Mouse (Mus musculus) cerebellum, postnatal 10 days (tissue): ENCODE results near the gene Neurl1a.
"Not testable (repeated sequence)": the region's sequence is repeated elsewhere in the genome, so short reads cannot be mapped to it uniquely, and the experiment has no call there.

Experiments used
- DNase-seq, 2 experiments: peaks; one replicate each; pipeline ENCODE4 v3.0.0; 2021; ENCODE audit warnings: mixed read lengths in 2 of 2

The Neurl1a gene

GRCm38 (mm10) chr19:47178431-47179271 is at the start of gene Neurl1a:
TSS of gene Neurl1a (plus strand) at chr19:47178820.
- DNase-seq = peak; percentile 77 to 79

DNA sequence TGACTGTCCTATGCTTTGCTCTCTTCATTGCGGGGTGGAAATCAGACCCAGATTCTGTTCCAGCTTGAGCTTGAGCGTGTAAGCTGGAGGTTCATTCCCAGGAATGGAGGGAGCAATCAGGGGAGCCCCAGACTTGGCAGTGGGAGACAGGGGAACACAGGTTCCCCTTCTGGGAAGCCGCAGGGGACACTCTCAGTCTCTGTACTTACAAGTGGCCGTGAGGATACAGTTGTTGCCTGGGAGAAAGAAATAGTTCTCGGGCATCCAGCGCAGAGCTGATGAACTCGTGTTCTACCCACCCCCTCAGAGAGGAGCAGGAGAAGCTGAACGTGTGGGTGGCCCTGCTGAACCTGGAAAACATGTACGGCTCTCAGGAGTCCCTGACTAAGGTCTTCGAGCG is 49.8 kb upstream of the Neurl1a start:
- no peak for DNase-seq

DNA sequence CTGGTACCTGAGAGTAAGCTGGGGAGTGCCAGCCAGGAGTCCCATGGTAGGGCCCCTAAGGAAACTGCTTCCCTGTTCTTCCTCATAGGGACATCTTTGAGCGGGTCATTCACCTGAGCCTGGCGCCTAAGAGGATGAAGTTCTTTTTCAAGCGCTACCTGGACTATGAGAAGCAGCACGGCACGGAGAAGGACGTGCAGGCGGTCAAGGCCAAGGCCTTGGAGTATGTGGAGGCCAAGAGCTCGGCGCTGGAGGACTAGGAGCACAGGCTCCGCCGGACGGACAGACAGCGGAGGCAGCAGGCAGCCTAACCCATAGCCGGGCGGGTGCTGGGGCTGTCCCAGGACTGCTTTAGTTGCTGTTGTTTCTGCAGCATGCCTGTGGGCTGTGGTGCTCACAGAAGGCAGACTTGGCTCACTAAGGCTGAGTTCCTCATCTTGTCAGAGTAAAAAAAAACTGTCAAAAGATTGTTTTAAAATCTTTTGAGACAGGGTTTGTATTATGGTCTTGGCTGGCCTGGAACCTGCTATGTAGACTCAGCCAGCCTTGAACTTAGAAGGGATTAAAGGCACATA is 48.0 kb upstream of the Neurl1a start:
- no peak for DNase-seq

- DNase-seq = no peak
Observed at GRCm38 (mm10) chr19:47133161-47133560, 45.5 kb upstream of the Neurl1a start.

GRCm38 (mm10) chr19:47135568-47135967 is 43.1 kb upstream of the Neurl1a start:
- no peak for DNase-seq

DNA sequence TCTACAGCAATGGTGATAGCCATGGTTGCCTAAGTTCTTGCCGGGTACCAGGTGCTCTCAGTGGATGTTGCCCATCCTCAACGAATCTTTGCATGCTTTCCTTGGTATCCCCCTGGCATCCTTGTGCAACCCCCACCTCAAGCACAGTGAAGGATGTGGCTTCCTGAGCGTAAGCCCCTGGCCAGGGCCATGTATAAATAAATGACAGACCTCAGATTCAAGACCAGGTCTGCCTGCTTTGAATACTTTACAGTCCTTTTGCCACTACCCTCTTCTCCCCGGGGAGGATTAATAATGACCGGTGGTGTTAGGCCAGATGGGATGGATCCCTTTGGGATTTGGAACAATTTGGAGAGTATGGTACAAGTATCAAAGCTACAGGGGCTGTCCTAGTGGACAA is 42.5 kb upstream of the Neurl1a start:
- no peak for DNase-seq

GRCm38 (mm10) chr19:47137051-47137581 is 41.5 kb upstream of the Neurl1a start:
- DNase-seq = peak; percentile 40 to 50

DNA sequence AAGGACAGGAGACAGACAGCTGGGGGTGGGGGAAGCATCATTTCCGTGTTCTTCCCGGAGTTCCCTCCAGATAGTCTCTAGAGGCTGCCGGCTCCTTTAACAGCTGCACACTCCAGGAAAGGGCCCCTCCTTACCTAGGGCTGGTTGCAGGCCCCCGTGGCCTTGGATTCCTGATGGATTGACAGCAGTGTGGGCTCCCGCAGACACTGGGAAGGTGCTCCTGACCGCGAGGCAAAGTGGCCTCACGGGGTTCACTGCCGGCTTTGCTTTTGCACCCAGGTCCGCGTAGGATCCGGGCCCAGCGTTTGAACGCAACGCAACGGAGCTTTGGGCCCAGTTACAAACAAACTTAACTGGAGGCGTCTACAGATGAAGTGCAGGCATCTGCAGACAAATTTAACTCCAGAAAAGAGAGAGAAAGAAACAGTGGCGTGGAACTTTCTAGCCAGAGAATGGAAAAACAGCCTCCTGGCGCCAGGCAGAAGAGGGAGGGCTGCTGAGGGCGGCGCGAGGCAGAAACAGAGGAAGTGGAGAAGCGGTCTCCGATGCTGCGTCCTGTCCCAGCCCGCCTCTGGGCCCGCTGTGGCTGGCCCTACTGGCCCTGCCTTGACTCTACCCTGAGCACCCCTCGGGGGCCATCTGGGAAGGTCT is 40.7 kb upstream of the Neurl1a start, which contains the start of gene Calhm2:
Calhm2 (minus strand) TSS at position 524 of the 651 bp plus-strand sequence.
- peak; percentile 34 to 37 for DNase-seq

DNA sequence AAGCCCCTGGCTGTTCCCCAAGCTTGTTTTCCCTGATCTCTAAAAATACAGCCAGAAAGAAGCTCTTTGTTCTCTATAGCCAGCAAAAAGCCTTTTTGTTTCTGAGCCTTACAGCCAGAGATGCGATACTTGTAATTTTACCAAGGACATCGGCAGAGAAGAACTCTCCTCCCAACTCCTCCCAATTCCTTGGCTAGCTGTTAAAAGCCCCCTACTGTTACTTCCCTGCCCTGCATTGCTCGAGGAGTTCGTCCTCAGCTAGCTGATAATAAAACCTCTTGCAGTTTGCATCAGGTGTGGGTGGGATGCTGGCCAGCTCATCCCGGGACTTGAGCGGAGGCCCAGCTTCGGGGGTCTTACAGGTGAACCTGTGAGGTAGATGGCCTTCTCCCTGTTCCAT is 39.0 kb upstream of the Neurl1a start:
- DNase-seq = not testable (repeated sequence)

DNA sequence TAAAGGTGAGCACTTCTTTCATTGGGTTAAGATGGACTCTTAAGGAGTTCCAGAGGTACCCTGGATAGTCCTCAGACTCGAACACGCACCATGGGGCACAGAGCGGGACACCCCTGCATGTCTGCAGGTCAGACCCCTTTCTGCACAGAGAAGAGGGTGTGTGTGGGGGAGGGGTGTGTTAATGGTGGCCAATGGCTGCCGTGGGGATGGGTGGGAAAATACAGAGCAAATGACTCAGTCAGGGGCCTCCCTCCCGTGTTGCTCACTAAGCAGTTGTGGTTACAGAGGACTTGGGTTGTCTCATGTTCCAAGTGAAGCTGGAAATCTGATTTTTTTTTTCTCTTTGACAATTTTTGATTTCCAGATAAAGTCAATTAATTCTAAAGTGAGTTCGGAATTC is 36.2 kb upstream of the Neurl1a start:
- DNase-seq = no peak

GRCm38 (mm10) chr19:47144154-47144553 is 34.5 kb upstream of the Neurl1a start, which contains the start of gene Calhm1:
TSS of gene Calhm1 (minus strand) at chr19:47144254.
- DNase-seq = no peak

- DNase-seq = no peak
Observed at GRCm38 (mm10) chr19:47148267-47148847, 30.3 kb upstream of the Neurl1a start.

DNA sequence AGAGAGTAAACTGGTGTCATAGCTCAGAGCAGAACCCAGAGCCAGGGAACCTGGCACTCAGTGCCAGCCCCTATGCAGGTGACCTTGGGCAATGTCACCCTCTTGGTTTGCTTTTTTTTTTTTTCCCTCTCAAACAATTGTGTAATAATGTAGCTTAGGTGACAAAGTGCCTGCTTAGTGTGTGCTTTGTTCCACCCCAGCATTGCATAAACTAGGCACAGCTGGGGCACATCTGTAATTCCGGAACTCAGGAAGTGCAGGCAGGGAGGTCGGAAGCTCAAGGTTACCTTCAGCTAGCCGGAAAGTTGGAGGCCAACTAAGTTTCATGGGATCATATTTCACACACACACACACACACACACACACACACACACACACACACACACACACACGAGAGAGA is 28.8 kb upstream of the Neurl1a start:
- no peak for DNase-seq

DNA sequence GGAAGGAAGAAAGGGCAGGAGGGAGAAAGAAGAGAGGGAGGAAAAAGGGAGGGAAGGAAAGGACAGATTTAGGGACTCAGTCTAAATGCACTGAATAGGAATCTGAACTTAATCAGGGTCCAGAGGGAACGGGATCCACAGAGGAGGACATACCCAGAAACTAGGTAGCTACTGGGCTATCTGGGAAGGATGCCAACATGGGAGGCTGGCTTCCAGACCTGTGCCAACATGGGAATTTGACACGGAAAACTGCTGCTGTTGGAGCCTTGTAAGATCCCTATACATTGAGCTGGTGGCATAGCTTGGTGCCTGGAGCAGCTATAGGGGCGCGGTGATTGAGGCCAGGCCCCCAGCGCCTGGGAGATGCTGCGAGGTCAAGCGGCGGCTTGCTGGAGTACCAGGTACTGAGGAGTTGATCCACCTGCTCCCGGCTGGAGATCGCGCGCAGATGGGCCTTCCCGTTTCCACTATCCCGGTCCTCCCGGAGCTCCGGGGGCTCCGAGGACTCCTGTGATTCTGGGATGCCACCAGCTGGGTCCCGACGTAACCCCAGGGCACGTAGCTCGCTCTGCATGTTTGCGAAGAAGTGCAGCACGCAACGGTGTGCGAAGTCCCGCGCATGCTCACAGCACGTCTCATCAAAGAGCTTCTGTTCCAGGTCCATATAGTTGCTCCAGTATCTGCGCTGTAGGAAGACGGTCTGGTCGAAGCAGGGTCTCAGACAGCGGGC is 27.1 kb upstream of the Neurl1a start:
- peak; percentile 65 to 78 for DNase-seq

DNA sequence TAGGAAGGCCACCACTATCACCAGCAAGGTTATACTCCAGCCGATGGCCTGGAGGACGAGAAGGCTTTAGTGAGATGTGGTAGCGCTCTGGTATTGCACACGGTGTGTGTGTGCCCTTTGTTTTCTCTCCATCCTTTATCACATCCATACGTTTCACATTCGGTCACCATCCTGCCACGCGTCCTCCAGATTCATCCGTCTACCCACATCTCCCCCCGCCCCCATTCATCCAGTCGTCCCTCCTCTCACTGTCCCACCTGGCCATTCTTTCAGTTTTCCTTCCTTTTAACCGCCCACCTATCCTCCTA is 26.6 kb upstream of the Neurl1a start:
- DNase-seq = no peak

DNA sequence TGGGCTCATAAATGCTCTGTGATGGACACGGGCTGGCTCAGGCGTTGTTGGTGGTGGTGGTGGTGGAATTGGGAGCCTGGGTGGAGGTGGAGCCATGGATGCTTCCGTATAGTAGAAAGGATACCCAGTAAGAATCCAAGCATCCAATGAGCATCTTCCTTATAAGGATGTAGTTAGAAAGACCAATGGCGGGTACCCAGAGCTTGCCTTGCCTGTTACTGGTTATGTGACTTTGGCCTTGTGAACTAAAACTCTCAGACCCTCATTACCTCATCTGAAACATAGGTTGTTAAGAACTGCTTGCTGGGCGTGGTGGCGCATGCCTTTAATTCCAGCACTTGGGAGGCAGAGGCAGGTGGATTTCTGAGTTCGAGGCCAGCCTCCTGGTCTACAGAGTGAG is 24.9 kb upstream of the Neurl1a start:
- no peak for DNase-seq

GRCm38 (mm10) chr19:47157664-47158063 is 21.0 kb upstream of the Neurl1a start, which contains the start of gene Calhm3:
TSS of gene Calhm3 (minus strand) at chr19:47157764.
- DNase-seq = no peak

- DNase-seq = no peak
Observed at GRCm38 (mm10) chr19:47161669-47162068, 17.0 kb upstream of the Neurl1a start.

DNA sequence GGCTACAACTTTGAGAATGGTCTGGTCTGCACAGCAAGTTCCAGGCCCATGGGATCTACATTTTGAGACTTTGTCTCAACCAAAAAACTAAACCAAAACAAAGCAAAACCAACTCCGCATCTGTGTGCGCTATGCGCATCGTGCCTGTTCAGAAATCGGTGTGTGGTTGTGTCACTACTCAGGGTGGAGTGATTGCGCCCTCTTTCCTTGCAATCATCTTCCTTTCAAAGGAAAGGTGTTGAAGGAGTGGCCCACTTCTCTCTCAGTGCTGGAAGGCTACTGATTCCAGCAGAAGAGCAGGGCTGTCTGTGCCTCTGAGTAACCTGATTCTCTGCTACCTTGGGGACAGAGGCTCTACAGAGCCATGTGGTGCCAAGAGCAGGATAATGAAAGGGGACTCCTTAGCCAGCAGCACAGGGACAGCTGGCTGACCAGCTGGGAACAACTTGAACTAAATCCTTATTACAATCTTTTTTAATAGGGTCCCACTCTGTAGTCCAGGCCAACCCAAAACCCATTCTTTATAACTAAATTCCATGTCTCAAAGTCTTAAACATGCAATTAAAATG is 15.4 kb upstream of the Neurl1a start:
- DNase-seq = peak in 1 of 2 experiments; percentile 42

DNA sequence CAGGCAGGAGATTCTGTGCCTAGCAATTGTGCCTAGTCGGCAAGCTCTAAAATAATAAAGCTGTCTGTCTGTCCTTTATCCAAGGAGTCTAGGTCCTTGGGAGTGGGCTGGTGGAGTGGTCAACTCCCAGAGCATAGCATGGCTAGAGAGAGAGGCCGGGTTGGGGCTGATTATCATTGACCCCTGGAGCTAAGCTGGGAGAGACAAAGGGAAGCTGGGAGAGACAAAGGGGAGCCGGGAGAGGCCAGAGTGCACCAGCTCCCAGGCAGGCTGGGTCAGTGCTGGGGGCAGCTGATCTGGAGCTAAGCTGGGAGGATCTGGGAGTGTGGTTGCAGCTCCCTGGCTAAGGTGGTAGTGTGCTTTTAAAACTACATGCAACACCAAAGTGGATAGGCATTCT is 11.9 kb upstream of the Neurl1a start:
- no peak for DNase-seq

GRCm38 (mm10) chr19:47167617-47168214 is 10.9 kb upstream of the Neurl1a start:
- peak in 1 of 2 experiments; percentile 11 for DNase-seq

GRCm38 (mm10) chr19:47168223-47168622 is 10.4 kb upstream of the Neurl1a start:
- peak; percentile 50 to 69 for DNase-seq
